Mouse (Mus musculus) CH12F3 (cell line): ENCODE data around the gene Vmn2r83.
"Not testable (repeated sequence)": the region's sequence is repeated elsewhere in the genome, so short reads cannot be mapped to it uniquely, and the experiment has no call there.

ENCODE experiments used
- in situ Hi-C: fragments of 300-500 bp; cut with MboI; formaldehyde crosslinking; loops from 2 replicates; pipeline ENCODE4 v1.14.3; 2020; ENCODE audit warnings: low sequenced_read_pairs

Vmn2r83 gene

DNA sequence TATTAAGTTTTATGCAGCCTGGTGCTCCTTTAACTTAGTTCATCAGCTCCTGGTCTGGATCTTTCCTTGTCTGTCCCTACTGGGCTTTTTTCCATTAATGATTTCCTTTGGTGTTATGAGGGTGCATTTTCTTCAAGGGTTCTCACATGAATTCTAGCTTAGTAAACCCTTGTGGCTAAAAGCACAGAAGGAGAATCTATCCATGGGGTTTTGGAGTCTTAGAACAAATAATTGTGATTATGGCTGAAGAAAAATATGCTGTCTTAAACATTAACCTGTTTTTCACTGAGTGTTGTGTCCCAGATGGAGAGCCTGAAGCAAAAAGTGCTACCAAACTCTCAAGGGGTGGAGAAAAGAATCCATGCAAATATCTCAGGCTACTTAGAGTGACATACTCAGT, at the start of gene Vmn2r83:
Gene Vmn2r83, plus strand, starts transcription at position 301 of the 400 bp plus-strand sequence.
- in situ Hi-C loops = no loop called here

DNA sequence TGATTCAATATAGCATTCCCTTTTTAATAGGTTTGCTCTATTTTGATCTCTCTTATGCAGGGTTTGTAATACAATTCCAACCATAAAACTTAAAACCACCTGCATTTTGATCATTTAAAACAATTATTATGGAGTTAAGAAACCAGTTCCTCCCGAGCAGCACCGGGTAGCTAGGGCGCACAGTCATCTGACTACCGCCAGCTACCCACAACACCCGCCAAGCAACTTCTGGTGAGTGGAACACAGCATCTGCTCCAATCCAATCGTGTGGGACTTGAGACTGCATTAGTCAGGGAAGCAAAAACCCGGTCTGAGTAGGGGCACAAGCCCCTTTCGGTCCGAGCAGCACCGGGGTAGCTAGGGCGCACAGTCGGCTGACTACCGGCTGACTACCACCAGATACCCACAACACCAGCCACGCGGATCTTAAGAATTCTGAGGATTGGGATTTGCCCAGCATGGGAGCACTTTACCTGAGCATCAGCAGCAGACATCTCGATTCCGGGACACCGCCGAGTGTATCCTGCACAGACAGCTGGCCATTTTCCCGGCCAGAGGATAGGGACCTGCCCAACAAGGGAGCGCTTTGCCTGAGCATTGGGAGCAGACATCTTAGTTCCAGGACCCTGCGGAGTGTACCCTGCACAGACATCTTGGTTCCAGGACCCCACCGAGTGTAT, 33.2 kb upstream of the Vmn2r83 start:
- in situ Hi-C loops = not testable (repeated sequence)

GRCm38 (mm10) chr10:79495886-79496285, 27.4 kb downstream of the Vmn2r83 start:
- in situ Hi-C loops = no loop called here

DNA sequence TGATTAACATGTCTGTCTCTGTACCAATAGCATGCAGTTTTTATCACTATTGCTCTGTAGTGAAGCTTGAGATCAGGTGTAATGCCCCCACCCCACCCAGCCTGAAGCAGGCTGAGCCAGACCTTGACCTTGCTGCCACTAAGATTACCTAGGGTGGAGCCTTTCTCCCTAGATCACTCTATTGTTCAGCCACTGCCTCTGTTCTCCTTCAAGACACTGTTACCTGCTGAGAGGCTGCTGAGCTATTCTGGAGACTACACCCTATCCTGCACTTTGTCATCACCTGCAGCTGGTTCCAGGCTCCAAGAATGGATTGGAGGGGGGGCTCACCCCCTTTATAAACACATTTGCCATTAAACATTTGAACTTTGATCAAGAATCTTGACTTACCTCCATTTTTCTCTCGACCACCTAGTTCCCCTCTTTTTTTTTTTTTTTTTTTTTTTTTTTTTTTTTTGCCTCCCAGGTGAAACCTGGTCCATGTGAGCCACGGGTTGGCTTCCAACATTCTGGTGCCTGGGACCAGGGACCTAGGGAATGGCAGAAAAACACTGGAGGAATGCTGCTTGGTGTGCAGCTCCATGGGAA, 28.3 kb downstream of the Vmn2r83 start:
- in situ Hi-C loops = no loop called here

DNA sequence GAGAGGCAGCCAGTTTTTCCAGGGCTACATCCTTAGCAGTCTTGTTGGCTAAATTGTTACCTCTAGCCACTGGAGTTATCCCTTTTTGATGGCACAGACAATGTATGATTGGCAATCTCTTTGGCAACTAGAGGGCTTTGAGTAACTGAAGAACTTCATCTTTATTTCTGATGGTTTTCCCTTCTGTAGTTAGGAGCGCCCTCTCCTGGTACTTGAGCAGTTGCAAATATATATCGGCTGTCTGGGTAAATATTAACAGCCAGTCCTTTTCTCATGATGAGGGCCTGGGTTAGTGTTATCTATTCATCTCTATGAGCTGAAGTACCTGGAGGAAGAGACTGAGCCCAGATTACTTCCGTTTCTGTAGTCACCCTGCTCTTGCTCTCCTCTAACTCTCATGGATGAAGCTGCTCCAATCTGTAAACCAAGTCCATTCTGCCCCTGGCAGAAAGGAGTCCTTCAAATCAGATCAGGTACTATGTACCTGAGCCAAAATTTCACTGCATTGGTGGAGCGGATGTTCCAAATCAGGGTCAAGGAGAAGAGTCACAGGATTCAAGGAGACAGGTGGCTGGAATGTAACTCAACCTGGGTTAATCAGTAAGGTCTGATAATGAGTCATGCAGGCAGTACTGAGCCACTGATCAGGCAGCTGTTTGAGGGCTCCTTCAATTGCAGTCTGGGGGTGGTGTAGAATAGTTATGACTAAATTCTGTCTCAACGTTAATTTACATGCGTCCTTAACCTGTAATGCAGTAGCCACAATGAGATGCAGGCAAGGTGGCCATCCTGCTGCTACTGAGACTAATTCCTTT, 34.5 kb downstream of the Vmn2r83 start:
- in situ Hi-C loops = no loop called here

- in situ Hi-C loops = no loop called here
These were observed 38.2 kb downstream of the Vmn2r83 start for GRCm38 (mm10) chr10:79506709-79507108.

GRCm38 (mm10) chr10:79524433-79524832, 55.9 kb downstream of the Vmn2r83 start:
- in situ Hi-C loops = no loop called here

DNA sequence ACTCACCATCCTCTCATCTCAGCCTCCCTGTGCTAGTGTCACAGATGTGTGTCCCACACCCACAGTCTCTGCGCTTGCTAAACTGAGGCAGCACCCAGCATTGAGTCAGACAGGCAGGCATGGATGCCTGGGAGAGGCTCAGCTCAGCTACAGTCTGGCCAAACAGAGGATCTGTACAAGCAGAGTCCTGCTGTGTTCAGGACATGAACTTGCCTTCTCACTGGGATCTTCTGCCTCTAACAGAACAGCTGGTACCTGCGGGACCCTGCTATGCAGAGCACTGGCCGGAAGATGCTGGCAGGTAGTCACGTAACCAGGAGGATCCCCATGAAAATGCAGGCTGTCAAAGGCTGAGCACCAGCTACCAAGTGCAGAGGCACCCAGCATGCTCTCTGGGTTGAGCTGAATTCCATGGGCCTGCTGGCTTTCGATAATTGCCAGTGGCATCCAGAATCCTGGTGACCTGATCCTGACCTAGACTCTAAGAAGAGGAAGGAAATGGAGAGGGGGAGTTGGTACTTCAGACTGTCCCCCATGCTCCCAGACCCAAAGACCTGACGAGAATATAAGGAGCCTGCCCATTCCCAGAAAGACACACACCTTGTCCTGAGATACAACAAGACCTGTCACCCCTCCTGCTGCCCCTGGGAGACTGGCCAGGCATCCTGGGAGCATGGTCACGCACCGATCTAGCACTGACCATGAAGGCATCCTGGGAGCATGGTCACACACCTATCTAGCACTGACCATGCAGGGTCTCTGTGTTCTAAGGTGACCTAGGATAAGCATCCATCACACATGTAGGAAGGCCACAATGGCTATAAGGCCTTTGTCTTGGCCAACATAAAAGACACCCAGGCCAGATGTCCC, 57.2 kb downstream of the Vmn2r83 start:
- in situ Hi-C loops = no loop called here

DNA sequence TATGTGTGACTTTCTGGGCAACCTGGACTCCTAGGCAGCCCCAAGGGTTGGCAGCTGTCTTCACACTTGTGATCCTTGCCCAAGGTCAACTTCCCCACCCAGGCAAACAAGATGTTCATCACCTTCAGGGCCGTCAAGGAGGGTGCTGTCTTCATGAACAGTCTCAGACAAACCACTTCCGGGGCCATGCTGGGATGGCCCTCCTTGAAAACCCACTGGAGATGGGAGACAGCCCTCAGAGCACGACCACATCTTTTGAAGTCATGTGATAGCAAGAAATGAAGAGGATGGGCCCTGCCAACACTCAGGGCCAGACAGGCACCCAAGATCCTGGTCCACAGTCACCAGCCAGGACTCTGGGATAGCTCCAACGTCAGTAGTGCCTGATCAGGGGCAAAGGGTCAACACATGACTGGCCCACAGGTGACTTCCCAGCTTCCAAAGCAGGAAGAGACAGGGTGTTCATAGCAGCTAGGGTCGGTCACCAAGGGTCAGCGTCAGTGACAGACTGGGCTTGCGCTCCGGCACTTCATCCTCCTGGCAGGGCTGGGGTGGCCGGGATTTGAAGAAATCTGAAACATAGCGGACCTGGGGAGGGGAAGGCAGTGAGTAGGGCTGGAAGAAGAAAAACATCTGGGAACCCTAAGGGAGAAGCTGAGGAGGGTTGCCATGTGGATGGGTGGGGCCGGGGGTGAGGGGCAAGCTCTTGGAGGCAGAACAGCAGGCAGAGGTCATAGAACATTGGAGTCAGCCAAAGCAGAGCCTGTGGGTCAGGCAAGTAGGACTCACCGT, 58.3 kb downstream of the Vmn2r83 start:
- in situ Hi-C loops = no loop called here

DNA sequence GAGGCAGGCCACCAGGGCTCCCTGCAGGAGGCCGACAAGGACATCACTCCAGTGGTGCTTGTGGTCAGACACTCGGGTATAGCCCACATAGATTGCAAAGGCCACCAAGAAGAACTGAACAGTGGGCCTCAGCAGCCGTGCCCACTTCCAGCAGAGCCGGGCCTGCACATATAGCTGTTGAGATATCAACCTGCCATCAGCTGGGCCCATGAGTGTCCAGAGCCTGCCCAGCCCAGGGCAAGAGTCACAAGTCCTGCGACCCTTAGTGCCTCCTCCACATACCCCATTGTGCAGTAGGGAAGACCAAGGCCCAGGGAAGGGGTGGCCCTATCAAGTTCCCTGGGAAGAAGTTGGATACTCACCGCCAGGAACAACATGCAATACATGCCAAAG, 58.9 kb downstream of the Vmn2r83 start:
- in situ Hi-C loops = no loop called here

GRCm38 (mm10) chr10:79528081-79528480, 59.5 kb downstream of the Vmn2r83 start:
- in situ Hi-C loops = no loop called here

GRCm38 (mm10) chr10:79530241-79530640, 61.7 kb downstream of the Vmn2r83 start:
- in situ Hi-C loops = no loop called here

DNA sequence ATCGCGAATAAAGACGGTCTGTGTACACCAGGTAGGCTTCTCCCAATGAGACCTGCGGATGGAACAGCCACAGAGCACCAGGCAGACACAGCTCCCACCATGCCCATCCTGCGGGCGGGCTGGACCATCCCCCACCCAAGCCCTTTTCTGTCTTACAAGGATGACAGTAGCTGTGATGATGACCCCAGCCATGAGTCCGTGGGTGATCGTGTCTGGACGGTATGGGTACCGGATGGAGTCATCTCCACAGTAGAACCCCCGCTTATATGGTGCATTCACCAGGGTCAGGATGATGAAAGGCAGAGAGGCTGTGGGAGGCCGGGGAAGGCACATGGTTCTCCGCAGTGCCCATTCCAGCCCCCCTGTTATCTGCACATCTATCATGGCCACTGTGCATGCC, 62.2 kb downstream of the Vmn2r83 start:
- in situ Hi-C loops = no loop called here

DNA sequence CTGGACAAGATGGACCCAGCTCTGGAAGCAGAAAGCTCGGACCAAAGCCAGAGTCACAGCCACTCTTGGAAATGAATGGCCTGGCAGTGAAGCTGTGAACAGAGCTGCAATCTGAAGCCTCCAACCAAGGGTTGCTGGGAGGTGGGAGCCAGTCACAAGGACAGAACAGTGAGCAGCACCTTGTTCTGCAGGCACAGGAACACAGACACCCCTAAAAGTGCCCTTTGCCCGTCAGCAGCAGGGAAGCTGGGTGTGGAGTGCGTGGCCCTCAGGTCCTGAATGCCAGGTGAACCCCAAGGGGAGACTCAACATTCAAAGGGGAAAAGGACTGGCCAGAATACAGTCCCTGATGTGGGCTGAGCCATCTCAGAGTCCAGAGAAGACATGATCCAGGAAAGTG, 63.1 kb downstream of the Vmn2r83 start:
- in situ Hi-C loops = no loop called here

GRCm38 (mm10) chr10:79532678-79533077, 64.1 kb downstream of the Vmn2r83 start:
- in situ Hi-C loops = no loop called here

- in situ Hi-C loops = no loop called here
These were observed 64.8 kb downstream of the Vmn2r83 start, which contains the start of gene Plpp2 for GRCm38 (mm10) chr10:79533126-79533911. Plpp2 (minus strand) TSS chr10:79533796.

DNA sequence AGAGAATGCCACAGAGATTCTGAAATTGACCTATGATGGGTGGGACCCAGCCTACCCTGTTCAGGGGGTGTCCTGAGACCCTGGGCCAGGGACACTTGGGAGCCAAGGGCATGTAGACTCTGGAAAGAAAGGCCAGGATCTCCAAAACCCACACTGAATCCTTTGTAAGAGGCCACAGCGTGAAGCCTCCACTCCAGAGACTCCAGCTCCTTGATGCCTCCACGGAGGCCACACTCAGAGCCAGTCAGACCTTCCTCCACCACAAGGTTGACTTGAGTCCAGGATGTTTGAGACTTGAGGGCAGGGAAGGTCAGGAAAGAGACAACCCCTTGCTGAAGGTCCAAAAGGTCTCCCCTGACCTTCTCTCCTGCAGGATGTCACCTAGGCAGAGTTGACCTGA, 65.9 kb downstream of the Vmn2r83 start:
- in situ Hi-C loops = no loop called here

DNA sequence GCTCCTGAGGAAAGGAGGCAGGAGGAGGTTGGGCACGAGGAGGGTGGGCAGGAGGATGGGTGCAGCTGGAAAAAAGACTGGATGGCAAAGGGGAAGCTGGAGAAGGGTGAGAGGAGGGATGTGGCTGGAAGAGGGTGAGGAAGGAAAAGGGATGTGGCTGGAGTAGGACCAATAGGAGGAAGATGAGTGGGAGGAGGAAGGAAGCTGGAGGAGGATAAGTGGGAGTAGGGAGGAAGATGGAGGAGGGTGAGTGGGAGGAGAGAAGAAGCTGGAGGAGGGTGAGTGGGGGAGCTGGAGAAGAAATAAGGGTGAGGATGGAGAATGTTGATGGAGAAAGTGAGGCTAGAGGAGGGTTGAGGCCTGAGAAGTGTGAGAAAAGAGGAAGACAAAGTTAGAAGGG, 66.9 kb downstream of the Vmn2r83 start:
- in situ Hi-C loops = no loop called here

DNA sequence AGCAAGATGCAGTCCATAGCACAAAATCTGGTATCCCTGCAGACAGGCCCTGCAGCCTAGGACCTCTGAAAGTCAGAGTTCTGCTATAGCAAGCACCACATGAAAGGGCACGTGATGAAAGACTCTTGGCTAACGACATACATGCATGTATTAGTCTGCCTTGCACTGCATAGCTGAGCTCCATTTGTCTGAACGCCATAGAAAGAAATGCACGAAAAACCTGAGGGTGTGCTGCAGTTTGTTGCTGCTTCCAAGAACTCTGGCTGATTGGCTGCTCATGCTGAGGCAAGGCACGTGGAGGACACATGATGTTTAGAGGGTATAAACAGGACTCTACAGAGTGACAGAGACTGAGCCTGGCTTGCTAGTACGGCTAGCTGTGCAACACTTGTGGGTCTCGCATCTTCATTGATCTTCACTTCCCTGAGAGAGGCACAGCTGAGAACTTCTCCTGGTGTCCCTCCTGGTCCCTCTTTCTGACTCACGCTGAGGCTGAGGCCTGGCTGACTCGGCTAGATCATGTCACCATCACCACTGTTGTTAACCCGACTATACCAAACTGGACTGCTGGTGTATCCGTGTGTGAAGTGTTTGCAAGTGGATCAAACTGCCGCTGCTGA, 68.0 kb downstream of the Vmn2r83 start:
- in situ Hi-C loops = no loop called here
